ENCODE assay signal across 20 mouse cellular contexts in the genomic region with DNA sequence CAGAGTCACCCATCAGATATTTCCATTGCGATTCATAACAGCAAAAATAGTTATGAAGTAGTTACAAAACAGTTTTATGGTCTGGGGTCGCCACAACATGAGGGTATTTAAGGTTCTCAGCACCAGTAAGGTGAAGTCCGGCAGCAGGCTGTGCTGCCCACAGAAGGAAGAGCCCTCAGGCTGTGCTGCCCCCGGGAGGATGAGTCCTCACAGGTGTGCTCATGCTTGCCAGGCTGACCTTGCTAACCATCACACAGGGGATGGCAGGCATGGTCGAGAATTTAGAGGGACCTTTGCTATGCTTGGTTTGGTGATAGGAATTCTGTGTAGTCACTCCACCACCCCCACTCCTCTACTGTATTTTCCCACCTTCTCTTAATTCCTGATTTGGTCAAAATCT.
"Had no signal": no experiment of that assay in that cellular context is flagged by ENCODE, and none has a peak within 500 bp of the region (broad histone marks: within the 10 kb centered on the region; RNA-seq: fewer than 3 reads in every experiment).

No protein-coding gene starts in this region.

- ATAC-seq: intestine, embryonic 16.5 days; midbrain, embryonic 16.5 days had no signal

- H3K36me3 ChIP-seq: lung, embryonic 15.5 days; midbrain, embryonic 12.5 days; neural tube, embryonic 13.5 days had no signal

- DNase-seq: kidney, adult 18-20 months; kidney, adult 9 months; kidney, postnatal 10 days; kidney, postnatal 36 days; layer of hippocampus, postnatal 36 days; lung, adult 18-20 months; lung, postnatal 10 days; lung, postnatal 36 days; retina, postnatal 1 day; right cerebral cortex, postnatal 25 days; spleen, adult 18-20 months; thymus, adult 18-20 months; thymus, postnatal 25 days had no signal

- H3K9ac ChIP-seq: lung, embryonic 15.5 days; midbrain, embryonic 12.5 days; neural tube, embryonic 13.5 days had no signal

- H3K27ac ChIP-seq: left cerebral cortex, adult 2 months; lung, embryonic 15.5 days; midbrain, embryonic 12.5 days; neural tube, embryonic 13.5 days had no signal

- H3K9me3 ChIP-seq: lung, embryonic 15.5 days; midbrain, embryonic 12.5 days; neural tube, embryonic 13.5 days had no signal

- H3K27me3 ChIP-seq: lung, embryonic 15.5 days; midbrain, embryonic 12.5 days; neural tube, embryonic 13.5 days had no signal

- H3K4me3 ChIP-seq: left cerebral cortex, adult 2 months; lung, embryonic 15.5 days; midbrain, embryonic 12.5 days; myocyte; neural tube, embryonic 13.5 days had no signal

- H3K4me2 ChIP-seq: lung, embryonic 15.5 days; midbrain, embryonic 12.5 days; neural tube, embryonic 13.5 days had no signal
